Mouse (Mus musculus): Measurements from ENCODE around the gene Ggt6. TPM values are rescaled to one million over a fixed set of nuclear protein-coding genes. Genes with fewer than 3 reads are reported as not detected.

Gene Ggt6
- polyA plus RNA-seq, 1 experiment = not detected

- H3ac ChIP-seq (ENCODE audit: control insufficient read depth, insufficient read length, low read depth) = no peak overlapping the region
- no peaks in the 10 kb centered on the region for H3K79me3 ChIP-seq (ENCODE audit: low read depth)
- no peaks in the 10 kb centered on the region for H3K36me3 ChIP-seq (ENCODE audit: control insufficient read depth, insufficient read depth)
- no peaks in the 10 kb centered on the region for H3K79me2 ChIP-seq (ENCODE audit: control insufficient read depth, insufficient read depth)
- no peaks in the 10 kb centered on the region for H3K27me3 ChIP-seq (ENCODE audit: control insufficient read depth, insufficient read depth, insufficient read length)
- TF ChIP-seq MYOG (IDR thresholded peaks at IDR 0.05; ENCODE audit: control insufficient read depth, extremely low read depth, insufficient read length) (no peak), USF1 (IDR thresholded peaks at IDR 0.05; ENCODE audit: low read depth) (no peak), CEBPB (IDR thresholded peaks at IDR 0.05; ENCODE audit: low read depth) (no peak), FOSL1 (IDR thresholded peaks at IDR 0.05; ENCODE audit: insufficient read depth, low read length, poor library complexity, severe bottlenecking) (no peak), MAX (IDR thresholded peaks at IDR 0.05) (no peak), MYOD1 (IDR thresholded peaks at IDR 0.05; ENCODE audit: control insufficient read depth, insufficient read length, low read depth) (no peak), CTCF (IDR thresholded peaks at IDR 0.05; ENCODE audit: control insufficient read depth, insufficient read depth, insufficient read length) (no peak)
- no peak overlapping the region for H3K4me3 ChIP-seq (ENCODE audit: insufficient read depth, poor library complexity, severe bottlenecking)
These were observed 22.7 kb downstream of the Ggt6 start for GRCm38 (mm10) chr11:72457995-72458496.

GRCm38 (mm10) chr11:72458502-72458901, 23.2 kb downstream of the Ggt6 start:
- Histone ChIP-seq H3ac (ENCODE audit: control insufficient read depth, insufficient read length, low read depth) (no peak overlapping the region), H3K27me3 (ENCODE audit: control insufficient read depth, insufficient read depth, insufficient read length) (no peaks in the 10 kb centered on the region), H3K79me3 (ENCODE audit: low read depth) (no peaks in the 10 kb centered on the region), H3K79me2 (ENCODE audit: control insufficient read depth, insufficient read depth) (no peaks in the 10 kb centered on the region), H3K36me3 (ENCODE audit: control insufficient read depth, insufficient read depth) (no peaks in the 10 kb centered on the region), H3K4me3 (ENCODE audit: insufficient read depth, poor library complexity, severe bottlenecking) (no peak overlapping the region)
- no peak for TF ChIP-seq CTCF (IDR thresholded peaks at IDR 0.05; ENCODE audit: control insufficient read depth, insufficient read depth, insufficient read length)
- no peak for TF ChIP-seq MAX (IDR thresholded peaks at IDR 0.05)
- no peak for TF ChIP-seq USF1 (IDR thresholded peaks at IDR 0.05; ENCODE audit: low read depth)
- no peak for TF ChIP-seq MYOG (IDR thresholded peaks at IDR 0.05; ENCODE audit: control insufficient read depth, extremely low read depth, insufficient read length)
- no peak for TF ChIP-seq MYOD1 (IDR thresholded peaks at IDR 0.05; ENCODE audit: control insufficient read depth, insufficient read length, low read depth)
- TF ChIP-seq FOSL1 (IDR thresholded peaks at IDR 0.05; ENCODE audit: insufficient read depth, low read length, poor library complexity, severe bottlenecking) = no peak
- TF ChIP-seq CEBPB (IDR thresholded peaks at IDR 0.05; ENCODE audit: low read depth) = no peak

GRCm38 (mm10) chr11:72461500-72461981, 26.2 kb downstream of the Ggt6 start:
- Histone ChIP-seq H3K79me3 (ENCODE audit: low read depth) (no peaks in the 10 kb centered on the region), H3K27me3 (ENCODE audit: control insufficient read depth, insufficient read depth, insufficient read length) (no peaks in the 10 kb centered on the region), H3ac (ENCODE audit: control insufficient read depth, insufficient read length, low read depth) (no peak overlapping the region), H3K36me3 (ENCODE audit: control insufficient read depth, insufficient read depth) (no peaks in the 10 kb centered on the region), H3K79me2 (ENCODE audit: control insufficient read depth, insufficient read depth) (no peaks in the 10 kb centered on the region), H3K4me3 (ENCODE audit: insufficient read depth, poor library complexity, severe bottlenecking) (no peak overlapping the region)
- no peak for TF ChIP-seq MYOD1 (IDR thresholded peaks at IDR 0.05; ENCODE audit: control insufficient read depth, insufficient read length, low read depth)
- no peak for TF ChIP-seq FOSL1 (IDR thresholded peaks at IDR 0.05; ENCODE audit: insufficient read depth, low read length, poor library complexity, severe bottlenecking)
- no peak for TF ChIP-seq MYOG (IDR thresholded peaks at IDR 0.05; ENCODE audit: control insufficient read depth, extremely low read depth, insufficient read length)
- TF ChIP-seq CTCF (IDR thresholded peaks at IDR 0.05; ENCODE audit: control insufficient read depth, insufficient read depth, insufficient read length) = no peak
- TF ChIP-seq USF1 (IDR thresholded peaks at IDR 0.05; ENCODE audit: low read depth) = no peak
- no peak for TF ChIP-seq MAX (IDR thresholded peaks at IDR 0.05)
- TF ChIP-seq CEBPB (IDR thresholded peaks at IDR 0.05; ENCODE audit: low read depth) = no peak

- H3K27me3 ChIP-seq (ENCODE audit: control insufficient read depth, insufficient read depth, insufficient read length) = no peaks in the 10 kb centered on the region
- H3K4me3 ChIP-seq (ENCODE audit: insufficient read depth, poor library complexity, severe bottlenecking) = no peak overlapping the region
- H3K36me3 ChIP-seq (ENCODE audit: control insufficient read depth, insufficient read depth) = no peaks in the 10 kb centered on the region
- H3K79me2 ChIP-seq (ENCODE audit: control insufficient read depth, insufficient read depth) = no peaks in the 10 kb centered on the region
- TF ChIP-seq CTCF (IDR thresholded peaks at IDR 0.05; ENCODE audit: control insufficient read depth, insufficient read depth, insufficient read length) (no peak), FOSL1 (IDR thresholded peaks at IDR 0.05; ENCODE audit: insufficient read depth, low read length, poor library complexity, severe bottlenecking) (no peak), USF1 (IDR thresholded peaks at IDR 0.05; ENCODE audit: low read depth) (no peak), MAX (IDR thresholded peaks at IDR 0.05) (no peak)
- no peak overlapping the region for H3ac ChIP-seq (ENCODE audit: control insufficient read depth, insufficient read length, low read depth)
- H3K79me3 ChIP-seq (ENCODE audit: low read depth) = no peaks in the 10 kb centered on the region
These were observed 29.5 kb downstream of the Ggt6 start for GRCm38 (mm10) chr11:72464821-72465220.

DNA sequence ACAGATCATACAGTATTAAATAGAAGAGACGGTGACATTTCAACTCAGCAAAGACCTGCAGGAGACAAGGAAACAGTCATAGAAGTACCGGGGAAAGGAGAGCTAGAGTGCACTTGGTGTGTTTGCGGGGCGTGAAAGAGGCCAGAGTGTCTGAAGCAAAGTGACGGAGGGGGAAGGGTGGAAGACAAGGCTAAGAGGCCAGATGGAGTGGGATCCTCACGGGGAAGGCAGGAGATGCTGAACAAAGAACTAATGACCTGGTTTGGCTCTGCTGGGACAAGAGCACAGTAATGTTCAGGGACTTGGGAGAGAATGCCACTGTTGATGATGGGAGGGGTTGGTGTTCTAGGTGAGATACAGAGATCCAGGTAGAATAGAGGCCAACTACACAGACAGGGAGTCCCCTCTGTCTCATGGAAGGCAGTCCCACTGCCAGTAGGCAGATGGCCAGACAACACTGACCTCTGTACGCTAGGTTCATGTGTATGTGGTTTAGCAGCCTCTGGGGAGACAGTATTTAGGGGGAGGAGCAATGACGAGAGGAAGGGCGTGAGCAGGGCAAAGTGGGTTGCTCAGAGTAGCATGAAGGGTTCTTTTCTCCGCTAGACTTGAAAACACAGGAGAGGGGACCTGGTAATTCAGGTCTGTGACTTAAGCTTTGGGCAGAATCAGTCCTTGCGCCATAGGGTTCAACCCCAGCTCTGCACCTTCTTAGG, 30.8 kb downstream of the Ggt6 start:
- Histone ChIP-seq H3ac (ENCODE audit: control insufficient read depth, insufficient read length, low read depth) (no peak overlapping the region), H3K79me3 (ENCODE audit: low read depth) (no peaks in the 10 kb centered on the region), H3K27me3 (ENCODE audit: control insufficient read depth, insufficient read depth, insufficient read length) (no peaks in the 10 kb centered on the region), H3K79me2 (ENCODE audit: control insufficient read depth, insufficient read depth) (no peaks in the 10 kb centered on the region), H3K36me3 (ENCODE audit: control insufficient read depth, insufficient read depth) (no peaks in the 10 kb centered on the region), H3K4me3 (ENCODE audit: insufficient read depth, poor library complexity, severe bottlenecking) (no peak overlapping the region)
- no peak for TF ChIP-seq CEBPB (IDR thresholded peaks at IDR 0.05; ENCODE audit: low read depth)
- TF ChIP-seq MAX (IDR thresholded peaks at IDR 0.05) = no peak
- no peak for TF ChIP-seq MYOD1 (IDR thresholded peaks at IDR 0.05; ENCODE audit: control insufficient read depth, insufficient read length, low read depth)
- no peak for TF ChIP-seq FOSL1 (IDR thresholded peaks at IDR 0.05; ENCODE audit: insufficient read depth, low read length, poor library complexity, severe bottlenecking)
- TF ChIP-seq MYOG (IDR thresholded peaks at IDR 0.05; ENCODE audit: control insufficient read depth, extremely low read depth, insufficient read length) = no peak
- no peak for TF ChIP-seq USF1 (IDR thresholded peaks at IDR 0.05; ENCODE audit: low read depth)
- no peak for TF ChIP-seq CTCF (IDR thresholded peaks at IDR 0.05; ENCODE audit: control insufficient read depth, insufficient read depth, insufficient read length)

Data from C2C12 (cell line).